Mouse (Mus musculus) left cerebral cortex, adult 8-10 months (tissue): ENCODE data around the gene Ybey. TPM values are rescaled to one million over a fixed set of nuclear protein-coding genes. Genes with fewer than 3 reads are reported as not detected.

Experiments
- DNase-seq, 2 experiments: peaks; one replicate each; pipeline ENCODE4 v3.0.0; 2022; ENCODE audit warnings: low spot score in 2 of 2
- total RNA-seq, 4 experiments: library from RNA; stranded (reverse); gene quantifications; 2 replicates each; pipeline ENCODE4 v1.2.4; 2022

The Ybey gene
- total RNA-seq, 4 experiments from 2014 or later, result 4.0 to 5.4 (median 4.0) TPM

DNA sequence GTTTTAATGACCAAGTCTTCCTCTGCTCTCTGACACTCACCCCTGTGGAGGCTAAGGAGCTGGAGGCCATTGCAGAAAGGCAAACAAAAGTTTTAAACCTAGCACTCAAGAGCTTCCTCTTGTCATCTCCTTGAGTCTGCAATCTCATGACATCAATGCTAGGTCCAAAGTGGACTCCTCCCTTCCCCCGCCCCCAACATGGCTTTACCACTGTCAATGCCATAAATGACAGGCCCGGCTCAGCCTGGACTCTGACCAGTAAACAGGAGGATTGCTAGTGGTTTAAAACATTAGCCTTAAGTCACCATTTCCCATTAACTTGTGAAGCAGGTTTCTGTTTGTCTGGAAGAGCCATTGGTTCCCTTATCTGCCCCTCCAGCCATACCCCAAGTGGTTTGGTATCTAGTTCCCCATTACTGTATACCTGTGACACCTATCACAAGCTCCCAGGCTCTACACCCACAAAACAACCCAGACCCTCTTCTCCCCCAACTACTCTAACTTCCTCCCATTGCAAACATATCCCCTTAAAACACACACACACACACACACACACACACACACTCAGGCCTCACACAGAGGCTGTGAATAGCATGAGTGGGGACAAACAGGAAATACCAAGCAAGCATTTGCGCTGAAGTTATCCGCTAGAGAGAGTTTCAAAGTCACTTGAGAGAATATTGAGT, 22.8 kb downstream of the Ybey start:
- no peak for DNase-seq

DNA sequence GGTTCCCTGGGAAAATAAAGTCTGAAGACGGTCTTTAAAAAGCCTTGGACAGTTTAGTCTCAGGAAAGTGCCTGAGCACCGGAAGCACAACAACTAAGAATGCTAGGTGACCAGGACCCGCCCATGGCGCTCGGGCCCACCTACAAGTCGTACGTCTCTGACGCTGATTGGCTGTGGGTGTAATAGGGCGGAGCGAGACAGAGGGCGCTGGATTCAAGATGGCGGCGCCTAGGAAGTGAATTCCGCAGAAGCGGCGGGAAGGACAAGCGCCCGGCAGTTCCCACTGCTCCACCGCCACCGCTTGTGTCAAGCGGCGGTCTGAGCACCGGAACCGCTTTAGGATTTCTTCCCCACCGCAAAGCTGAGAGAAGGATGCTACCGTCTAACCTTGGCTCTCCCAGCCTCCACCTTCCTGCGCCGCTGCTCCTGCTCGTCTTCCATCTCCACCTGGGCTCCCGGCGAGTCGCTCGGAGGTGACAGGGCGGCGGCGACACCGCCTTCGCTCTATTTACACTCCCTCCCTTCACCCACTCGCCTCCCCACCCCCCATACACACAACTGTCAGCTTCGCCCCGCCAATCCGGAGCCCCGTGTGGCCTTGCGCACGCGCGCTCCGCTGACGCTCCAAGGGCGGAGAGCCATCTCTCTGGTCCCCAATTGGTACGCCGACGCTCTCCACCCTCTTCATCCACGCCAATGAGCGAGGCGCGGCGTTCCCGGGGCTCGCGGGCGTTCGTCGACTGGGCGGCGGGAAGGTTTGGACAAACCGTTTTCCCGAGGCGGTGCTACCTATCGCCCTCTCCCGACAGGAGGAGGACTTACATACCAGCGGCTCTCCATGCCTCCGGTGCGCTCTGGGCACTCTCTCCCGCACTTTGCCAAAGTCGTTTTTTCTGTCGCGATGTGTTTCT, 26.5 kb downstream of the Ybey start, which contains the start of gene Pcnt:
TSS of gene Pcnt (minus strand) at position 609 of the 911 bp plus-strand sequence.
- DNase-seq, result peak; percentile 90 to 96

DNA sequence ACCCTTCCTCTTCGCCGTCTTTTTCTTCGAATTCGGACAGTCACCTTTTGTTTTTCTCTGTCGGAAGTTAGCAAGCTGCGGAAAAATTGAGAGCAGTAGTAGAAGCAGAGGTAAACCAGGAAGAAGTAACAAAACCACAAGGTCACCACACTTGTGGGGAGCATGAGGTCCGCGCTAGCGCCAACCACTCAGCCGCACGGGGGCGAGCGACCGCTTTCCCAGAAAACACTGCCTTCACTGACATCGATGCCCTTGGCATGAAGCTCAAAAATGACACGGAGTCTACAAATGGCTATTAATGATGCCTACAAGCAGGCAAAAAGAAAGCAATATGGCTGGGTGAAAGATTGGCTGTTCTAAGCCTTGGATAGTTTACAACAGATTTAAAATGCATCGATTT, 28.6 kb downstream of the Ybey start, which contains the start of gene AC141477.1:
TSS of gene AC141477.1 (minus strand) at position 164 of the 400 bp plus-strand sequence.
- no peak for DNase-seq

DNA sequence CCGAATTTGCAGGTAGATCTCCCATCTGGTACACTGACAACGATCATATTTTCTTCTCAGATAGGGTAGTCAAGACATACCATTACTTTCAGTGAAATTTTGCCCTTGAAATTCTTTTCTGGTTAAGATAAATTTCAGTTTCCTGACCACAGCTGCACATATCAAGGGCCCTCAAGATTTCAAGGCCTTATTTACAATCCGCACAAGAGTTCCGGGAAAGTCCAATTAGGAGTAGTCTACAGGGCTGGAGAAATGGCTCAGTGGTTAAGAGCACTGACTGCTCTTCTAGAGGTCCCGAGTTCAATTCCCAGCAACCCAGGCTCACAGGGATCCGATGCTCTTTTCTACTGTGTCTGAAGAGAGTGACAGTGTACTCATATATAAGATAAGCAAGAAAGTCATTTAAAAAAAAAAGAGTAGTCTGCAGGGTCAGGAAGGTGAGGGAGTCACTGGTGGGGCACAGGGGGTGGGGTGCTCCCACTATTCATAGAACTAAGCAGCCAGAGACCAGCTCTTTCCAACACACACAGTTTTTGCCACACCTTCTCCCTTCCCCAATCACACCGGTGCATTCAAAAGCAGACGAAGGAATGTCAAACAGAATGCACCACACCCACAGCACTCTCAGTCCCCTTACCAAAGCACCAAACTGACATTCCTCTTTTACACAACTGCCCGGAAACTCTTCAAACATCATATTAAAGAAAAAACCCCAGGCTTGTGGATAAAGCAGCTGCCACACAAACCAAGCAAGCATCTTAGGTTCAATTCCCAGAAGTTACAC, 29.6 kb downstream of the Ybey start:
- no peak for DNase-seq

DNA sequence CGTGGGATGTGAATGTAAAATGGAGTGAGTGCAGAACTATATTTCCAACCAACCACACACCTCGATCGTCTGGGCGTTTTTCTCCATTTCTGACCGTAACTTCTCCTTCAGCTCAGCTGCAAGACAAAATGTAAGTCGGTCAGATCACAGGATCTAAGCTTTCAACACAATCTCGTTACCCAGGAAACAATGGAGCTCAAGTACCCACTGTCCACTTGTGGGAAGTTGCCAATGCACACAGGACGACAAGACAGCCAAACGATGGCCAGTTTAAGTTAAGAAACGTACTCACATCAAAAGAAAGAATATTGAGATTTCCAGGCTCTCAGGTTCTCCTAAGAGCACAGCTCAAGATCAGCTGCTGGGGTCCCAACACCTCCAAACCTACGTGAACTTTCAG, 35.0 kb downstream of the Ybey start:
- DNase-seq, result no peak

DNA sequence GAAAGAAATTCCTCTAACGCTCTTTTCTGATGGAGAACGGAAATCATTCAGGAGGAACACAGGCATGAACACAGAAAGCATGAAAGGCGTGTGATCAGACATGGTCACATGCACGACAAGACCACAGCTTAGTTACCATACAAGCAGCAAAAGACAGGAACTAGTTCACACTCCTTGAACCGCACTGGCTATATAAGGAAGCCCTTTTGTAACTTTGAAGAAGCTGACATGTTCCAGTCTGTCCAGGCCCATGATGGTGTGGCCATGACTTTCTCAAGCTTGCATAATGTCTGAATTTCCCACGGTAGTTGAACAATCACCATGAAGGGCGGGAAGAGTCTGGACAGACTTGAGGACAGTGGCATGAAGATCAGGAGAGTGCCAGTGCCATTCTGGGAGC, 43.2 kb downstream of the Ybey start:
- DNase-seq, result no peak

DNA sequence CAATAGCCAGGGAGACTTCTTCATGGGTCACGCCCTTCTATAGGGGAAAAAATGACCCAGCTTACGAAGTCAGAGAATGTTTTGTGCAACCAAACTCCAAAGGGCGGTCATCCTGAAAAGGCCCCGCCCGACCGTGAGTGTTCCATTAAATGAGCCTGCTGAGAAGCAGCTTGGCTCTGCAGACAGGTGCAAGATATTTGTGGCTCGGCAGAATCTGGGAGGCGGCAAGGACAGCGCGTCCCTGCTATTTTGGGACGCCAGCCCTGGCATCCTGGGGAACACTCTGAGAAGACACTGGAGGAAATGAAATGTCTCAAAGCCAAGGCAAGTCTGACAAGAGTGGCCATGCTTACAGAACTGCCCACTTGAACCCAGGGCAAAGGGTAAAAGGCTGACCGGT, 52.1 kb downstream of the Ybey start:
- peak; percentile 13 to 66 for DNase-seq

Other genes starting within 250 kb of the Ybey start
- 10 to 100 TPM; 46.5 to 57.7 (median 56.5) TPM for gene Prmt2, start 231.2 kb downstream of the Ybey start, total RNA-seq
- 100 to 1,000 TPM; 175 to 204 (median 187) TPM for gene S100b, start 215.3 kb downstream of the Ybey start, total RNA-seq
- 10 to 100 TPM; 62.9 to 72.8 (median 64.5) TPM for gene Dip2a, start 123.8 kb downstream of the Ybey start, total RNA-seq
- gene AC141477.1, start 28.7 kb downstream of the Ybey start, total RNA-seq, result not detected
- gene Pcnt, start 26.3 kb downstream of the Ybey start, total RNA-seq, result 10 to 100 TPM; 26.1 to 33.6 (median 29.0) TPM
- gene 2610028H24Rik, start 20.0 kb downstream of the Ybey start, total RNA-seq, result not detected
- 10 to 100 TPM; 46.2 to 56.3 (median 50.2) TPM for gene Mcm3ap, start 187 bp downstream of the Ybey start, total RNA-seq
- gene Lss, start 62.5 kb upstream of the Ybey start, total RNA-seq, result 10 to 100 TPM; 49.1 to 67.2 (median 58.5) TPM
- not detected for gene Spatc1l, start 93.2 kb upstream of the Ybey start, total RNA-seq
- gene Ftcd, start 106.5 kb upstream of the Ybey start, total RNA-seq, result under 1 TPM in 2 of 4 experiments, not detected in 2; 0.15 to 0.17 TPM
- 10 to 100 TPM; 11.0 to 13.7 (median 11.7) TPM for gene Col6a2, start 154.5 kb upstream of the Ybey start, total RNA-seq